Mouse (Mus musculus): Measurements from ENCODE around the gene Mark3. TPM values are rescaled to one million over a fixed set of nuclear protein-coding genes. Genes with fewer than 3 reads are reported as not detected.

Mark3 gene
- polyA plus RNA-seq (2017; shearing (Covaris generic)) = 100 to 1,000 TPM in 1 of 2 experiments, 10 to 100 TPM in 1; 95.5 to 111 TPM

GRCm38 (mm10) chr12:111574074-111574886, at the start of gene Mark3:
Gene Mark3, plus strand, starts transcription at chr12:111574523.

GRCm38 (mm10) chr12:111537796-111538291, 36.5 kb upstream of the Mark3 start, which contains the start of gene Eif5:
Gene Eif5, plus strand, starts transcription at chr12:111538016.

GRCm38 (mm10) chr12:111672176-111672575, 97.9 kb downstream of the Mark3 start, which contains the start of gene Ckb:
Gene Ckb, minus strand, starts transcription at chr12:111672338.

GRCm38 (mm10) chr12:111677882-111678669, 103.8 kb downstream of the Mark3 start, which contains the start of gene Trmt61a:
Gene Trmt61a, plus strand, starts transcription at chr12:111678105.

Other genes starting within 250 kb of the Mark3 start
- 1 to 10 TPM; 1.4 to 1.7 TPM for gene Cdc42bpb, start 196.8 kb upstream of the Mark3 start, polyA plus RNA-seq (2017; shearing (Covaris generic))
- gene Lbhd2, start 167.7 kb upstream of the Mark3 start, polyA plus RNA-seq (2017; shearing (Covaris generic)) = 1 to 10 TPM in 1 of 2 experiments, under 1 TPM in 1; 0.57 to 1.1 TPM
- gene Exoc3l4, start 157.5 kb upstream of the Mark3 start, polyA plus RNA-seq (2017; shearing (Covaris generic)) = not detected
- gene Tnfaip2, start 132.1 kb upstream of the Mark3 start, polyA plus RNA-seq (2017; shearing (Covaris generic)) = 1 to 10 TPM; 1.2 to 1.4 TPM
- gene Gm266, start 88.7 kb upstream of the Mark3 start, polyA plus RNA-seq (2017; shearing (Covaris generic)) = not detected
- gene Eif5, start 36.5 kb upstream of the Mark3 start, polyA plus RNA-seq (2017; shearing (Covaris generic)) = 100 to 1,000 TPM; 432 to 559 TPM
- gene Ckb, start 97.8 kb downstream of the Mark3 start, polyA plus RNA-seq (2017; shearing (Covaris generic)) = 10 to 100 TPM; 30.5 to 31.2 TPM
- 10 to 100 TPM; 11.1 to 13.1 TPM for gene Trmt61a, start 103.6 kb downstream of the Mark3 start, polyA plus RNA-seq (2017; shearing (Covaris generic))
- 10 to 100 TPM; 37.3 to 51.4 TPM for gene Bag5, start 138.7 kb downstream of the Mark3 start, polyA plus RNA-seq (2017; shearing (Covaris generic))
- 10 to 100 TPM; 47.7 to 61.6 TPM for gene Apopt1, start 138.7 kb downstream of the Mark3 start, polyA plus RNA-seq (2017; shearing (Covaris generic))
- gene Klc1, start 184.3 kb downstream of the Mark3 start, polyA plus RNA-seq (2017; shearing (Covaris generic)) = 10 to 100 TPM; 36.3 to 43.9 TPM
- gene Xrcc3, start 239.3 kb downstream of the Mark3 start, polyA plus RNA-seq (2017; shearing (Covaris generic)) = 1 to 10 TPM; 5.3 to 6.5 TPM
- 10 to 100 TPM in 1 of 2 experiments, 1 to 10 TPM in 1; 4.1 to 11.7 TPM for gene Zfyve21, start 239.6 kb downstream of the Mark3 start, polyA plus RNA-seq (2017; shearing (Covaris generic))

Measured in activated CD4-positive, CD25-positive, alpha-beta regulatory T cell (primary cell).